Mouse (Mus musculus) adrenal gland, adult 2 months (tissue): ENCODE data around the gene Rpe. TPM values are rescaled to one million over a fixed set of nuclear protein-coding genes. Genes with fewer than 3 reads are reported as not detected.
"Not testable (repeated sequence)": the region's sequence is repeated elsewhere in the genome, so short reads cannot be mapped to it uniquely, and the experiment has no call there.

Experiments used
- DNase-seq: peaks from one replicate; pipeline ENCODE4 v3.0.0; 2021
- long read RNA-seq: library from polyadenylated mRNA; stranded (forward); transcript quantifications from one replicate; pipeline ENCODE4 v2.0.0, GENCODE M21; 2021
- polyA plus RNA-seq: library from polyadenylated mRNA; depleted of rRNA; stranded (reverse); fragments of >200 nt; gene quantifications from 2 replicates; pipeline ENCODE4 v1.2.3, GENCODE M21; 2012; rRNA removed
- total RNA-seq, 2 experiments: library from RNA; stranded (reverse); gene quantifications; 2 replicates each; pipeline ENCODE4 v1.2.3; 2021

Gene Rpe
- total RNA-seq (10 to 100 TPM; 74.5 to 81.4 TPM), polyA plus RNA-seq (25.7 and 26.0 TPM in 2 replicates)
- long read RNA-seq, transcript Rpe-201 (6 exons, 2,692 nt), result major isoform, 44 of 52 reads
- long read RNA-seq, partial matches to known transcripts, result 0 of 52 reads
- long read RNA-seq, other reads (novel, unspliced or antisense), result 6 of 52 reads

GRCm38 (mm10) chr1:66700693-66701575, at the start of gene Rpe:
Gene Rpe, plus strand, starts transcription at chr1:66700831.
- DNase-seq, result peak; percentile 95

- DNase-seq, result no peak
These were observed 45.4 kb upstream of the Rpe start for GRCm38 (mm10) chr1:66655119-66655746.

GRCm38 (mm10) chr1:66655747-66656119, 44.9 kb upstream of the Rpe start:
- DNase-seq, result no peak

- DNase-seq, result no peak
These were observed 29.2 kb upstream of the Rpe start for GRCm38 (mm10) chr1:66671475-66671874.

GRCm38 (mm10) chr1:66672812-66673211, 27.8 kb upstream of the Rpe start:
- DNase-seq, result no peak

- no peak for DNase-seq
These were observed 22.7 kb upstream of the Rpe start for GRCm38 (mm10) chr1:66677928-66678327.

GRCm38 (mm10) chr1:66678662-66679061, 22.0 kb upstream of the Rpe start:
- DNase-seq, result no peak

GRCm38 (mm10) chr1:66682974-66683373, 17.7 kb upstream of the Rpe start:
- DNase-seq, result no peak

GRCm38 (mm10) chr1:66691772-66692171, 8.9 kb upstream of the Rpe start:
- DNase-seq, result no peak

GRCm38 (mm10) chr1:66692308-66692707, 8.3 kb upstream of the Rpe start:
- no peak for DNase-seq

GRCm38 (mm10) chr1:66692780-66693392, 7.7 kb upstream of the Rpe start:
- DNase-seq, result no peak

GRCm38 (mm10) chr1:66694266-66694665, 6.4 kb upstream of the Rpe start:
- DNase-seq, result no peak

GRCm38 (mm10) chr1:66695296-66695695, 5.3 kb upstream of the Rpe start:
- peak; percentile 49 for DNase-seq

GRCm38 (mm10) chr1:66699630-66700029, 1.0 kb upstream of the Rpe start:
- not testable (repeated sequence) for DNase-seq

GRCm38 (mm10) chr1:66700149-66700692, 410 bp upstream of the Rpe start:
- DNase-seq, result no peak

- no peak for DNase-seq
These were observed 927 bp downstream of the Rpe start for GRCm38 (mm10) chr1:66701576-66701940.

GRCm38 (mm10) chr1:66702623-66703345, 2.2 kb downstream of the Rpe start:
- no peak for DNase-seq

- DNase-seq, result no peak
These were observed 3.9 kb downstream of the Rpe start for GRCm38 (mm10) chr1:66704523-66704922.

GRCm38 (mm10) chr1:66712859-66713258, 12.2 kb downstream of the Rpe start:
- DNase-seq, result no peak

GRCm38 (mm10) chr1:66730581-66730980, 29.9 kb downstream of the Rpe start:
- DNase-seq, result no peak

- no peak for DNase-seq
These were observed 68.1 kb downstream of the Rpe start for GRCm38 (mm10) chr1:66768764-66769163.
